Mouse (Mus musculus): ENCODE measurements around the gene Gpr153. TPM values are rescaled to one million over a fixed set of nuclear protein-coding genes. Genes with fewer than 3 reads are reported as not detected.
A peak's percentile ranks its signal among the peaks of the same experiment; 100 is the strongest.

The Gpr153 gene
- polyA plus RNA-seq, 1 experiment, result 0.47 TPM

GRCm38 (mm10) chr4:152304685-152305084 lies 30.7 kb downstream of the Gpr153 start:
- Histone ChIP-seq H3K27ac (ENCODE audit: insufficient read depth, low read depth, low read length) (no peak overlapping the region), H3K4me1 (ENCODE audit: control insufficient read depth, insufficient read depth, low read length) (no peaks in the 10 kb centered on the region), H3K4me3 (ENCODE audit: insufficient read depth, low read length) (no peak overlapping the region)
- TF ChIP-seq CTCF (IDR thresholded peaks at IDR 0.05; ENCODE audit: low read depth, low read length) (no peak), POLR2A (IDR thresholded peaks at IDR 0.05; ENCODE audit: borderline replicate concordance, low read depth, low read length) (no peak)

GRCm38 (mm10) chr4:152305991-152306390 lies 32.0 kb downstream of the Gpr153 start:
- Histone ChIP-seq H3K4me3 (ENCODE audit: insufficient read depth, low read length) (no peak overlapping the region), H3K4me1 (ENCODE audit: control insufficient read depth, insufficient read depth, low read length) (no peaks in the 10 kb centered on the region), H3K27ac (ENCODE audit: insufficient read depth, low read depth, low read length) (no peak overlapping the region)
- TF ChIP-seq POLR2A (IDR thresholded peaks at IDR 0.05; ENCODE audit: borderline replicate concordance, low read depth, low read length) (no peak), CTCF (IDR thresholded peaks at IDR 0.05; ENCODE audit: low read depth, low read length) (no peak)

- TF ChIP-seq POLR2A (IDR thresholded peaks at IDR 0.05; ENCODE audit: borderline replicate concordance, low read depth, low read length), result no peak
- no peak for TF ChIP-seq CTCF (IDR thresholded peaks at IDR 0.05; ENCODE audit: low read depth, low read length)
- no peak overlapping the region for H3K4me3 ChIP-seq (ENCODE audit: insufficient read depth, low read length)
- no peaks in the 10 kb centered on the region for H3K4me1 ChIP-seq (ENCODE audit: control insufficient read depth, insufficient read depth, low read length)
- H3K27ac ChIP-seq (ENCODE audit: insufficient read depth, low read depth, low read length), result no peak overlapping the region
Observed at GRCm38 (mm10) chr4:152307542-152307941, 33.5 kb downstream of the Gpr153 start.

GRCm38 (mm10) chr4:152312186-152312585 lies 38.2 kb downstream of the Gpr153 start:
- TF ChIP-seq POLR2A (IDR thresholded peaks at IDR 0.05; ENCODE audit: borderline replicate concordance, low read depth, low read length) (no peak), CTCF (IDR thresholded peaks at IDR 0.05; ENCODE audit: low read depth, low read length) (no peak)
- Histone ChIP-seq H3K27ac (ENCODE audit: insufficient read depth, low read depth, low read length) (no peak overlapping the region), H3K4me3 (ENCODE audit: insufficient read depth, low read length) (no peak overlapping the region), H3K4me1 (ENCODE audit: control insufficient read depth, insufficient read depth, low read length) (no peaks in the 10 kb centered on the region)

- Histone ChIP-seq H3K4me1 (ENCODE audit: control insufficient read depth, insufficient read depth, low read length) (no peaks in the 10 kb centered on the region), H3K27ac (ENCODE audit: insufficient read depth, low read depth, low read length) (no peak overlapping the region), H3K4me3 (ENCODE audit: insufficient read depth, low read length) (peak overlapping the region; percentile 51)
- TF ChIP-seq POLR2A (IDR thresholded peaks at IDR 0.05; ENCODE audit: borderline replicate concordance, low read depth, low read length) (no peak), CTCF (IDR thresholded peaks at IDR 0.05; ENCODE audit: low read depth, low read length) (no peak)
Observed at GRCm38 (mm10) chr4:152313211-152313632, 39.2 kb downstream of the Gpr153 start.

GRCm38 (mm10) chr4:152313934-152314333 lies 39.9 kb downstream of the Gpr153 start:
- TF ChIP-seq POLR2A (IDR thresholded peaks at IDR 0.05; ENCODE audit: borderline replicate concordance, low read depth, low read length), result no peak
- TF ChIP-seq CTCF (IDR thresholded peaks at IDR 0.05; ENCODE audit: low read depth, low read length), result no peak
- no peaks in the 10 kb centered on the region for H3K4me1 ChIP-seq (ENCODE audit: control insufficient read depth, insufficient read depth, low read length)
- no peak overlapping the region for H3K4me3 ChIP-seq (ENCODE audit: insufficient read depth, low read length)
- no peak overlapping the region for H3K27ac ChIP-seq (ENCODE audit: insufficient read depth, low read depth, low read length)

- no peak overlapping the region for H3K4me3 ChIP-seq (ENCODE audit: insufficient read depth, low read length)
Observed at GRCm38 (mm10) chr4:152315498-152316213, 41.6 kb downstream of the Gpr153 start.

GRCm38 (mm10) chr4:152317631-152318033 lies 43.6 kb downstream of the Gpr153 start:
- TF ChIP-seq POLR2A (IDR thresholded peaks at IDR 0.05; ENCODE audit: borderline replicate concordance, low read depth, low read length), result no peak
- no peak for TF ChIP-seq CTCF (IDR thresholded peaks at IDR 0.05; ENCODE audit: low read depth, low read length)

More at GRCm38 (mm10) chr4:152315498-152316213, 41.6 kb downstream of the Gpr153 start:
- TF ChIP-seq POLR2A (IDR thresholded peaks at IDR 0.05; ENCODE audit: borderline replicate concordance, low read depth, low read length) (no peak), CTCF (IDR thresholded peaks at IDR 0.05; ENCODE audit: low read depth, low read length) (no peak)
- H3K27ac ChIP-seq (ENCODE audit: insufficient read depth, low read depth, low read length), result no peak overlapping the region
- no peaks in the 10 kb centered on the region for H3K4me1 ChIP-seq (ENCODE audit: control insufficient read depth, insufficient read depth, low read length)

GRCm38 (mm10) chr4:152318517-152319234 lies 44.6 kb downstream of the Gpr153 start, which contains the start of gene Rnf207:
Rnf207 (minus strand) TSS chr4:152318993.
- Histone ChIP-seq H3K4me1 (ENCODE audit: control insufficient read depth, insufficient read depth, low read length) (no peaks in the 10 kb centered on the region), H3K4me3 (ENCODE audit: insufficient read depth, low read length) (peak within 1 kb of the TSS; percentile 32), H3K27ac (ENCODE audit: insufficient read depth, low read depth, low read length) (no peak within 1 kb of the TSS)
- TF ChIP-seq POLR2A (IDR thresholded peaks at IDR 0.05; ENCODE audit: borderline replicate concordance, low read depth, low read length), result no peak
- TF ChIP-seq CTCF (IDR thresholded peaks at IDR 0.05; ENCODE audit: low read depth, low read length), result peak; percentile 37

More at GRCm38 (mm10) chr4:152317631-152318033, 43.6 kb downstream of the Gpr153 start:
- Histone ChIP-seq H3K4me1 (ENCODE audit: control insufficient read depth, insufficient read depth, low read length) (no peaks in the 10 kb centered on the region), H3K27ac (ENCODE audit: insufficient read depth, low read depth, low read length) (no peak overlapping the region), H3K4me3 (ENCODE audit: insufficient read depth, low read length) (no peak overlapping the region)

GRCm38 (mm10) chr4:152321464-152321863 lies 47.4 kb downstream of the Gpr153 start:
- TF ChIP-seq CTCF (IDR thresholded peaks at IDR 0.05; ENCODE audit: low read depth, low read length), result no peak
- H3K27ac ChIP-seq (ENCODE audit: insufficient read depth, low read depth, low read length), result no peak overlapping the region
- peaks cover 7% of the 10 kb centered on the region for H3K4me1 ChIP-seq (ENCODE audit: control insufficient read depth, insufficient read depth, low read length)
- no peak overlapping the region for H3K4me3 ChIP-seq (ENCODE audit: insufficient read depth, low read length)

Measured in bone marrow macrophage, adult 2 months (primary cell).